Mouse (Mus musculus) heart, embryonic 14.5 days (tissue): Measurements from ENCODE around the gene Hist1h2ba. TPM values are rescaled to one million over a fixed set of nuclear protein-coding genes. Genes with fewer than 3 reads are reported as not detected.

Source experiments
- ATAC-seq: fragments of 200-750 bp; cut with Nextera tagmentation; 2 replicates; pipeline ENCODE4 v1.8.0; 2017; ENCODE audit warnings: low read depth, moderate TSS enrichment; ENCODE audit not compliant: insufficient number of reproducible peaks, insufficient read depth, low FRiP score
- H3K27ac ChIP-seq, 2 experiments: fragments of 200-500 bp in 1 of 2; fragments of 300-500 bp in 1 of 2; sonication (generic) in 1 of 2; replicated peaks in 1 of 2; 2 replicates each; pipeline ENCODE4 v1.5.1; 2012 to 2014; ENCODE audit warnings: low read depth in 2 of 2, low read length in 2 of 2, control low read depth in 1 of 2, mild to moderate bottlenecking in 1 of 2, mixed read lengths in 1 of 2; ENCODE audit not compliant: control insufficient read depth in 1 of 2, insufficient read depth in 1 of 2
- H3K27me3 ChIP-seq: fragments of 300-500 bp; sonication (generic); 2 replicates; pipeline ENCODE4 v1.6.1; 2014; ENCODE audit warnings: mild to moderate bottlenecking, low read length, control low read depth; ENCODE audit not compliant: control insufficient read depth, insufficient read depth
- H3K36me3 ChIP-seq: fragments of 300-500 bp; sonication (generic); 2 replicates; pipeline ENCODE4 v1.6.1; 2014; ENCODE audit warnings: mild to moderate bottlenecking, control low read depth, low read length, mixed read lengths; ENCODE audit not compliant: control insufficient read depth, insufficient read depth
- H3K4me1 ChIP-seq, 2 experiments: fragments of 200-500 bp in 1 of 2; fragments of 300-500 bp in 1 of 2; sonication (generic) in 1 of 2; 2 replicates each; pipeline ENCODE4 v1.6.1; 2012 to 2014; ENCODE audit warnings: low read length in 2 of 2, control low read depth in 1 of 2, mixed read lengths in 1 of 2; ENCODE audit not compliant: control insufficient read depth in 2 of 2, insufficient read depth in 2 of 2
- H3K4me2 ChIP-seq: fragments of 300-500 bp; sonication (generic); 2 replicates; pipeline ENCODE4 v1.6.1; 2014; ENCODE audit warnings: mild to moderate bottlenecking, low read length
- H3K4me3 ChIP-seq, 2 experiments: fragments of 200-500 bp in 1 of 2; fragments of 300-500 bp in 1 of 2; sonication (generic) in 1 of 2; 2 replicates each; pipeline ENCODE4 v1.5.1; 2012 to 2014; ENCODE audit warnings: low read length in 2 of 2, mild to moderate bottlenecking in 2 of 2, control low read depth in 1 of 2, low read depth in 1 of 2, moderate library complexity in 1 of 2; ENCODE audit not compliant: control insufficient read depth in 1 of 2, insufficient read depth in 1 of 2
- H3K9ac ChIP-seq: fragments of 300-500 bp; sonication (generic); 2 replicates; pipeline ENCODE4 v1.6.1; 2014; ENCODE audit warnings: mild to moderate bottlenecking, low read length
- H3K9me3 ChIP-seq: fragments of 300-500 bp; sonication (generic); 2 replicates; pipeline ENCODE4 v1.6.1; 2016; ENCODE audit warnings: low read length, control low read depth; ENCODE audit not compliant: control insufficient read depth
- WGBS: fragments of 180-500 bp; shearing (Covaris S2); extraction: QIAGEN DNeasy Blood & Tissue Kit; methylation state at CpG from one replicate; pipeline ENCODE4 v1.1.7; 2014; 5-methylcytosine and 5-hydroxymethylcytosine counted together
- polyA plus RNA-seq: library from polyadenylated mRNA; unstranded; fragments of >200 nt; fragmentation: Nextera tagmentation; extraction: Ambion mirVana; gene quantifications from 2 replicates; pipeline ENCODE4 v1.2.1, GENCODE M21; 2014

The Hist1h2ba gene
- polyA plus RNA-seq, 1 experiment from 2014 or later: not detected

- no peak for ATAC-seq
- Histone ChIP-seq H3K27me3 (no peaks in the 10 kb centered on the region), H3K4me1 (no peaks in the 10 kb centered on the region; a peak in 1 of 4 replicates), H3K36me3 (no peaks in the 10 kb centered on the region), H3K4me3 (no peak overlapping the region), H3K9me3 (no peaks in the 10 kb centered on the region), H3K9ac (no peak overlapping the region), H3K4me2 (no peak overlapping the region), H3K27ac (no peak overlapping the region)
- 64% methylated on average over 2 of the region's 2 CpGs for WGBS
Observed at GRCm38 (mm10) chr13:23946254-23946653, 12.3 kb upstream of the Hist1h2ba start.

- no peak overlapping the region for H3K4me2 ChIP-seq
- H3K27ac ChIP-seq: no peak overlapping the region
- no peak overlapping the region for H3K4me3 ChIP-seq
- H3K36me3 ChIP-seq: no peaks in the 10 kb centered on the region
- H3K4me1 ChIP-seq: no peaks in the 10 kb centered on the region; a peak in 1 of 4 replicates
- H3K9me3 ChIP-seq: no peaks in the 10 kb centered on the region
- H3K9ac ChIP-seq: no peak overlapping the region
- no peak for ATAC-seq
- H3K27me3 ChIP-seq: no peaks in the 10 kb centered on the region
- 56% methylated on average over 2 of the region's 2 CpGs for WGBS
Observed at GRCm38 (mm10) chr13:23942861-23943260, 8.9 kb upstream of the Hist1h2ba start.

- Histone ChIP-seq H3K4me2 (no peak overlapping the region), H3K27me3 (no peaks in the 10 kb centered on the region), H3K27ac (no peak overlapping the region), H3K4me1 (no peaks in the 10 kb centered on the region), H3K9me3 (no peaks in the 10 kb centered on the region), H3K9ac (no peak overlapping the region), H3K36me3 (no peaks in the 10 kb centered on the region), H3K4me3 (no peak overlapping the region)
- no peak for ATAC-seq
- 35% methylated on average over 6 of the region's 6 CpGs for WGBS
Observed at GRCm38 (mm10) chr13:23940291-23940690, 6.3 kb upstream of the Hist1h2ba start.

GRCm38 (mm10) chr13:23938699-23939098, 4.7 kb upstream of the Hist1h2ba start:
- no peak for ATAC-seq
- Histone ChIP-seq H3K27me3 (no peaks in the 10 kb centered on the region), H3K27ac (no peak overlapping the region), H3K4me2 (no peak overlapping the region), H3K4me1 (no peaks in the 10 kb centered on the region), H3K36me3 (no peaks in the 10 kb centered on the region), H3K4me3 (no peak overlapping the region), H3K9me3 (no peaks in the 10 kb centered on the region), H3K9ac (no peak overlapping the region)
- 90% methylated on average over 1 of the region's 1 CpGs for WGBS

DNA sequence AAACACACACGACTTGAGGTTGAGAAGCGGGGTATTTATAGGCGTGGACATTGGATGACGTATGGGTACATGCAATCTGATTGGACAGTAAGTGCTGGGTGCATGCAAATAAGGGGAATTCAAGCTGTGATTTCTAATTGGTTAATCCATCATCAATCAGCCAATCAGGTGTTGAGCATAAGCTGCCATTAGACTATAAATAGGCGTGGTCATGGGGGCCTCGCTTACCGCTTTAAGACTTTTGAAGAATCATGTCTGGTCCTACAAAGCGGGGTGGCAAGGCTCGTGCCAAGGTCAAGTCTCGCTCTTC, 210 bp upstream of the Hist1h2ba start, which contains the start of gene Hist1h2aa:
Hist1h2aa (plus strand) TSS at position 252 of the 310 bp plus-strand sequence.
- ATAC-seq: no peak
- H3K27ac ChIP-seq: no peak within 1 kb of the TSS
- H3K9ac ChIP-seq: no peak within 1 kb of the TSS
- H3K36me3 ChIP-seq: no peaks in the 10 kb centered on the region
- no peak within 1 kb of the TSS for H3K4me3 ChIP-seq
- no peaks in the 10 kb centered on the region for H3K4me1 ChIP-seq
- no peaks in the 10 kb centered on the region for H3K9me3 ChIP-seq
- no peak within 1 kb of the TSS for H3K4me2 ChIP-seq
- 87% methylated on average over 10 of the region's 10 CpGs for WGBS
- no peaks in the 10 kb centered on the region for H3K27me3 ChIP-seq

DNA sequence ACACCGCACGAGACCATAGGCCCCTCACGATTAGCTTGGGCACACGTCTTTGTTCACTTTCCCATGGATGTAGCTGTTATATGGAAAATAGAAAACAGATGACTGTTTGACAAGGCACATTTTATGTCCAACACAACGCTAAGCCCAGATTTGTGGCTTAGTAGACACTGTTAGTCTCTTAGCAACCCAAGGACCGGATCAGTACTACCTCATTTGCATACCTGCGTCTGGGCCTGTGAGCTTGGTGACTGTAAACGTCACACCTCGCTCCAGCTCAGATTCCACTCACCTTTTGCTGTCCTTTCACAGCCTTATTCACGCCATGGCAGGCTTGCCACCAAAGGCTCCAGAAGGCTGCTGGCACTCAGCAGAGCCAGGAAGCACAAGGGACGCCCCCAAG, 3.1 kb downstream of the Hist1h2ba start:
- Histone ChIP-seq H3K4me3 (no peak overlapping the region), H3K36me3 (no peaks in the 10 kb centered on the region), H3K27me3 (no peaks in the 10 kb centered on the region), H3K9me3 (no peaks in the 10 kb centered on the region), H3K9ac (no peak overlapping the region), H3K4me1 (peaks cover 0 to 4% of the 10 kb centered on the region in 2 experiments; a peak in 1 of 4 replicates), H3K27ac (no peak overlapping the region), H3K4me2 (no peak overlapping the region)
- ATAC-seq: no peak
- whole genome bisulfite sequencing: 72% methylated on average over 11 of the region's 11 CpGs

DNA sequence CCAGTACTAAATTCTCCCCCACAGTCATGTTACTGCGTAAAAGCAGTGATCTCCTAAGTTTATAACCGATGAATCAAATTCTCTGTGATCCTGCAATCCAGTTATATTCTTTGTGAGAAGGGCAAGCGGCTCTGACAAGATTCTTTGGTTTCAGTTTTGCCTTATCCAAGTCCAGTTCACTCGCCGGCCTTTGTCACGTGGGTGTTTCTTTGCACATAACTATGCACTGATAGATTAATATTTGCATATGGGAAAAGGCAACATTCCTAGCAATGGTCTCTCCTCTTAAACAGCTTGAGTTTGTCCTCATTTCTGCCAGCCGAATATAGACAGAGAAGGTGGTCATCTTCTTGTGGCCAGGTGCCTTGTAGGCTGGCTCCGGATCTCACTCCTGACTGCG, 3.5 kb downstream of the Hist1h2ba start:
- Histone ChIP-seq H3K9ac (no peak overlapping the region), H3K4me3 (no peak overlapping the region), H3K27ac (no peak overlapping the region), H3K4me1 (peaks cover 0 to 4% of the 10 kb centered on the region in 2 experiments; a peak in 1 of 4 replicates), H3K9me3 (no peaks in the 10 kb centered on the region), H3K27me3 (no peaks in the 10 kb centered on the region), H3K36me3 (no peaks in the 10 kb centered on the region), H3K4me2 (no peak overlapping the region)
- 93% methylated on average over 9 of the region's 9 CpGs for WGBS
- no peak for ATAC-seq

DNA sequence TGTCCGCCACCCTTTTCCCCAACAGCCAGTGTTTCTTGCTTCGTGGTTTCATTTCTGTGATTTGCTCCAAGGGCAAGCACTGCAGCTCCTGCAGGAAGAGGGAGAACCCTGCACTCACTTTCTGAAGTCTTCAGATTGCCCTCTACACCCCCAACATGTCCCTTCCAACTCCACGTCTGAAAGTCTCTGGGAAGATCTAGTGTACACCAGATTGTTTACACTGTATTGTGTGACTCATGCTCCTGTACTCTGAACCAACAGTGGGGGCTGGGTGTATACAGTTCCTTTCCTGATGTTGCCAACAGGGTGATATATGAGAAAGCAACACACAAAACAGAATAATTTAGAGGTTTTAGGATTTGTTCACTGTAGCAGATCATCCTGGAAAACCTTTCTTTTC, 5.3 kb downstream of the Hist1h2ba start:
- no peak for ATAC-seq
- WGBS: 49% methylated on average over 3 of the region's 3 CpGs
- no peaks in the 10 kb centered on the region for H3K27me3 ChIP-seq

More for the DNA sequence above, 5.3 kb downstream of the Hist1h2ba start:
- H3K4me2 ChIP-seq: peak overlapping the region; percentile 2; the same call in 1 of the 2 replicates
- H3K9ac ChIP-seq: no peak overlapping the region
- no peaks in the 10 kb centered on the region for H3K36me3 ChIP-seq
- peaks cover 0 to 5% of the 10 kb centered on the region in 2 experiments; a peak in 1 of 4 replicates for H3K4me1 ChIP-seq
- H3K27ac ChIP-seq: no peak overlapping the region
- no peaks in the 10 kb centered on the region for H3K9me3 ChIP-seq
- H3K4me3 ChIP-seq: no peak overlapping the region
